Mouse (Mus musculus) brain, adult 2 months (tissue): ENCODE results near the gene Prom2.

Experiments
- DNase-seq: peaks from one replicate; pipeline ENCODE4 v3.0.0; 2011; ENCODE audit warnings: low read depth, low spot score

Gene Prom2

GRCm38 (mm10) chr2:127541185-127541584 is at the start of gene Prom2:
TSS of gene Prom2 (minus strand) at chr2:127541467.
- no peak for DNase-seq

GRCm38 (mm10) chr2:127590840-127591239 is 49.6 kb upstream of the Prom2 start:
- peak; percentile 23 for DNase-seq

DNA sequence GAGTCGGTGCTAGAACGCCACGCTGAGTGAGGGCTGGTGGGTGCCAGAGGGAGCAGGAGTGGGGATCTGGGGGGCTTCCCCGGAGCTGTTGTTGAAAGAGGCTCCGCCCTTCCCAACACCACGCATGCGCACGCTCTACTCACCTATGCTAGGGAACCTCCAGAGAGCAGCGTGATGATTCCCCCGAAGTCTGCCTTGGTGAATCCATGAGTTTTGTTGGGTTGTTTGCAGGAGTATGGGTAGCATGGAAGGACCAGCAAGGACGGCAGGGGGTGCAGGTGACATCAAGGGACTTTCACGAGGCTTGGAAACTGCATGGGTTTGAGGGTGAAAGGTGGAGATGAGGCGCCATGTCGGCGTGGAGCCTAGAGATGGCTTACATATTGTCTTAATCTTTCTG is 48.9 kb upstream of the Prom2 start:
- no peak for DNase-seq

GRCm38 (mm10) chr2:127588897-127589296 is 47.6 kb upstream of the Prom2 start:
- DNase-seq, result no peak

DNA sequence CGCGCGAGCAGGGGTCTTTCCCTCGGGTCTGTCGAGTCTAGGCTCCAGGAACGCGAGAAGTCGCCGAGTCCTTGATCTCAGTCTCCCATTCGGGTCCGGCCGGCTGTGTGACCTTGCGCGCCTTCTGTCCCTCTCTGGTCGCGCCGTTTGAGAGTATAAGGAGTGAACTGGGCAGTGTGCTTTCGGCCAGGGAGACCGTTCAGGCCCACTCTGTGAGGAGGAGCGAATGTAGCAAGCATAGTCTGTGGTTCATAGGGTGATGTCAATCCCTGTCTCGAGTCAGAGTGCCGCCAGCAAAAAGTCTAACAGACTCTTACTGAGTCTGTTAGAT is 46.2 kb upstream of the Prom2 start:
- no peak for DNase-seq

- DNase-seq, result peak; percentile 86
Observed at GRCm38 (mm10) chr2:127586694-127587513, 45.6 kb upstream of the Prom2 start, which contains the start of the genes Zfp661 and Mrps5. TSS of gene Zfp661 (minus strand) at chr2:127587094. TSS of gene Mrps5 (plus strand) at chr2:127587222.

DNA sequence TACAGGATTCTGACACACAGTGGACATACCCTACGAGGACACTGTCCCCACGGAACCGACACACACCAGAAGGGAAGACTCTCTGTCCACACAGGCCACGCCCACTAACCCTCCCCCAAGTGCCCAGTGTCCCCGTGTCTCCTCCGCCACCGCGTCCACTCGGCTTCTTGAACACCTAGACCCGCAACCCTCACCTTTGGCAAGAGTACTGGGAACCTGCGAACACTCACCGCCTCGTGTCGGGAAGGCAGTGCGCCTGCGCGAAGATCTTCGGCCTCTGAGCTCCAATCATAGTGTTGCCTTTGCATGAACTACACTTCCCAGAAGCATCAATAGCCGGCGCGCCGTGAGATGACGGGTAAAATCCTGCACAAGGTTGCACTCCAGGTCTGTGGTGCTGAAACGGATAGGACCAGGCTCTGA is 43.2 kb upstream of the Prom2 start:
- peak; percentile 98 for DNase-seq

DNA sequence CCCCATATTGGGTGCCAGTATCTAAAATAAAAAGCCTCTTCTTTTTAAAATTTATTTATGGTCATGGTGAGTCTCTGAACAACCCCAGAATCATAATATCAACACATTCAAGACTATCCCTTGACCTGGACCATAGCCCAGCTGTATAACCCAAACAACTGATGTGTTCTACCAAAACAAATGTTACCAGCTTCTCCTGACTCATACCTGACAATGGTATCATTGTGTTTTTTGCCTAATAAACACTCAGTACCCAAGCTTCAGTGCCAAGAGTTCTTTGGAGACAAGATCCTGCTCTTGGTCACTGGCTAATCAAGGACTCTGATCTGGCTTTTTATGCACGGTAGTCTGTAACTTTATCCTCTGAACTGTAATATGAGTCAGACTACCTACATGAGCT is 32.1 kb upstream of the Prom2 start:
- DNase-seq, result no peak

GRCm38 (mm10) chr2:127559070-127559966 is 18.1 kb upstream of the Prom2 start:
- DNase-seq, result peak; percentile 96

DNA sequence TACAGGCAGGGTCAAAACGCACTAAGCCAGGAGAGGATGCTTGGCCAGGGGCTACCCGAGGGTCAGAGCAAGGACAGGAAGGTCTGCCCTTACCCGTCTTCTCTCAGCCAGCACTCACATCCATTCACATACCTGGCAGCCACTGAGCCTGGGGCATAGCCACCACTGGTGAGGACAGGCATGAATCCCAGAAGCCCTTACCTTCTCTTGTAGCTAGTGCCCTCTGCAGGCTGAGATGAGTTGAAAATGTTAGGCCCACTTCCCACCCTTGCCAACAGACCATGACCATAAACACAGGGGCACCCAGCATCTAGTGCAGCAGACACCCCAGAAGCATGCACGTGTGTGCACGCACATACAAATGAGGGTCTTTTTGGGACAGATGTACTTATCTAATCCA is 9.8 kb upstream of the Prom2 start:
- peak; percentile 88 for DNase-seq

DNA sequence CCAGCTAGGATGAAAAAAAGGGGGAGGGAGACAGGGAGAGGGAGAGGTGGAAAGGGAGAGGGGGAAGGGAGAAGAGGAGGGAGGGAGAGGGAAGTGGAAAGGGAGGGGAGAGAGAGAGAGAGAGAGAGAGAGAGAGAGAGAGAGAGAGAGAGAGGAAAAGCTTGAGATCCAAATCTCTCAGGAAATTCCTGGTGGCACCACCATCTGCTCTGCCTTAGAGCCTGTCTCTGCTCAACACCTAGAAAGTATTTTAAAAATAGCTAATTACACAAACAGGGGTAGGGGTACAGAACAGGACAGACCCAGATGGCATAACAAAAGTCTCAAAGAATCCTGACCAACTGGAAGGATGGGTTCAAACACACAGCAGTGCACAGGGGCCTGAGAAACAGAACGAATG is 9.2 kb upstream of the Prom2 start:
- DNase-seq, result peak; percentile 78

DNA sequence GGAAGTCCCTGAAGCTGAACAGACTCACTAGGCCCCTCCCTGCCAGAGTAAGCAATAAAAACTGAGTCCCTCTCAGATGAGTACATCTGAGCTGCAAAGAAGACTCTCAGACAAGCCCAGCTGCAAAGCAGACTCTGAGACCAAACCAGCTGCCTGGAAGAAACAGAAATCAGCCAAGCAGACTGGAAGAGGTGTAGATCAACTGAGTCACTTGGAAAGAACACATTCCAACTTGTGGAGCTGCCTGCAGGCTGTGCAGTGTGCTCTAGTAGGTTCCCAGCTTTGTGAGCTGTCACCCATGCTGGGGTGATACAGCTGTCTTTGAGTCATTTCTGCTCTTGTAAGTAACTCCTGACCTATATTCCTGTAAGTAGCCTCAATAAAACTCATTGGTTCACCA is 8.4 kb upstream of the Prom2 start:
- DNase-seq, result peak; percentile 55

DNA sequence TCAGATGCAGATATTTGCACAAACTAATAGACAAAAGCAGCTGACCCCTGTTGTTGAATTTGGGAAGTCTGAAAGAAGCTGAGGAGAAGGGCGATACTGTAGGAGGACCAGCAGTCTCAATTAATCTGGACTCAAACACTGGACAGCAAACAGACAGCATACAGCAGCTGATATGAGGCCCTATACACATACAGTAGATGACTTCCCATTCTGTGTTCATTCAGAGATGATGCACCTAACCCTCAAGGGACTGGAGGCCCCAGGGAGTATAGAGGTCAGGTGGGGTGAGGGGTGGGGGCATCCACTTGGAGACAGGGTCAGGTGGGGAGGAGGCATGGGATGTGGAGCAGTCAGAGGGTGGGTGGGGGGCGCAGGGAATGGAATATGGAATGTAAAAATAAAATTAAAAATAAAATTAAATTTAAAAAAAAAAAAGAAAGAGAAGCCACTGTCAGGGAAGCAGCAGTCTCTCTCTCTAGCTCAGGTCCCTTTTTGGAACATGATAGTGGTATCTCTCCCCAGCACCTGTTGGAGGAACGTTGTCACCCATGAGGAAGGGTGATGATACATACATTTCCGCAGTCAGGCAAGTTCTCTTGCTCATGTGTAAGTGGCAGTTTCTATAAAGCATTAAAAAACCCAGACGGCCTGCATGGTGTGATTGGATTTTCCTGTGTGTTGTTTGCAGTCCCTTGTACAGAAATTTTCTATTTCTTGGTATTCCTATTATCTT is 7.2 kb upstream of the Prom2 start:
- no peak for DNase-seq

GRCm38 (mm10) chr2:127541697-127542096 is 430 bp upstream of the Prom2 start:
- peak; percentile 31 for DNase-seq

DNA sequence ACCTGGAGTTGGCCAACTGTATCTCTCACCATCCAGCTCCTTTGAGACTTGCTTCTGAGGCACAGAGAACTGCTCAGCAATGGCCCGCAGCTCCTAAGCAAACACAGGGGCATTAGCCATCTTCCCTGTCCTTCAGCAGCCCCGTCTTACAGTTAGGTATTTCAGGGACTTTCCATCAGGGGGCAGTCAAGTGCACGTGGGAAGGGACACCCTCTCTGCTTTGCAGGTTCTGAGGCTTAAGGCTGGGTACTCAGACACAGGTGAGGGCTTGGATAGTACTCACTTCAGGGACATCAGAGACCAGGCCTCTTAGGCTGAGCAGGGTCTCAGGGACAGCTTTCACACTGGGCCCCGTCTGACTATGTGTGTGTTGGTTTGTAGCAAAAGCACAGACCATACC is 1.8 kb downstream of the Prom2 start:
- DNase-seq, result peak; percentile 80

GRCm38 (mm10) chr2:127537548-127537947 is 3.7 kb downstream of the Prom2 start:
- peak; percentile 93 for DNase-seq

DNA sequence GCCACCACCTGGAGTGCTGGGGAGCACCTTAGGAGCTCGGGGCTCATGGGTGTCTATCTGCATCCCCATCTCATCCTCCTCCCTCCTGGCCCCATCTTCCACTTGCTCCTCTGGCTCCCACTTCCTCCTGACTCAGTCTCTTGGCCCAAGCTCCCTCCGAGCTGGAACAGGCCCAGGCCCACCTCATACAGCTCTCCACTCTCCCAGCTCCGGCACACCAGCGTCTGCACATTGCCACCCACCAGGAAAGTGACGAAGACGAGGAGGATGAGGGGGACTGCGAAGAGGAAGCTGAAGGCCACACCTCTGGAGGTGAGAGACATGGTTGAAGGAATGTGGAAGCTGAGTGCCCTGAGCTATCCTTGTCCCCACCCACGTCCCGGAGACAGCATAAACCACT is 5.9 kb downstream of the Prom2 start:
- peak; percentile 89 for DNase-seq

DNA sequence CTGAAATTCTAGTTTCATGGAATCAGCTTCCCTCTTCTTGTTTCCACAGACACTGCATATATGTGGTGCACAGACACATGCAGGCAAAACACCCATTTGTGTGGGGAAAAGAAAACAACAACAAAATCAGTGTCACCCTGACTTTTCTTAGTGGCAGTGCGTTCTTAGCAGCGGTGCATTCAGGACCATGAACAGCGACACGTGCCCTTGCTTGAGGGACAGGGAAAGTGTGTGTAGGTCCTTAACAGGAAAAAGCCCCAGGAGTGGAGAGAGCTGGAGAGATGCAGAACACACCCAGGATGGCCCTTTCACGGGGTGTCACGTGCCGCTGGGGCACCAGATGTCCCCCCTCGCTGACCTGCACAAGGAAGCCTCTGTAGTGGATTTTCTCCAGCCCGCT is 8.9 kb downstream of the Prom2 start:
- DNase-seq, result no peak

GRCm38 (mm10) chr2:127531592-127531991 is 9.7 kb downstream of the Prom2 start:
- no peak for DNase-seq

DNA sequence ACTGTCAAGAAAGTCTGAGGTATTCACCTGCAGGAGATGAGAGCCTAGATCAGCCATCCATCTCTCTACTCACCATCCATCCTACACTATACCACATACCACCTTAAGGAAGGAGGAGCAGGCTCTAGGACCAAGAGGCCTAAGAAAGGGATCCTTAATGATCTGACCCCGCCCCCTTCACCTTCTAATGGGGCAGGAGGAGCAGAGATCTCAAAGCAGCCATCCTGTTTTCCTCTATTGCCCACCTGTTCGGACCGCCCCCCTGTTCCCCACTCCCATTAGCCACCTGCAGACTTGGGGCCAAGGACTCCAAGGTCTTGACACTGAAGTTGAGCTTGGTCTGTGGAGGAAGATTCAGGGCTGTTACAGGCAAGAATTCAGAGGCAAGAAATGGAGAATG is 10.8 kb downstream of the Prom2 start:
- DNase-seq, result no peak

- peak; percentile 89 for DNase-seq
Observed at GRCm38 (mm10) chr2:127525004-127525775, 16.1 kb downstream of the Prom2 start.
